Mouse (Mus musculus) R1 (cell line): ENCODE measurements around the gene Dvl3.

Source experiments
- DNase-seq: peaks from one replicate; pipeline ENCODE4 v3.0.0-alpha.2; 2018; ENCODE audit warnings: low read depth, low spot score

Gene Dvl3

DNA sequence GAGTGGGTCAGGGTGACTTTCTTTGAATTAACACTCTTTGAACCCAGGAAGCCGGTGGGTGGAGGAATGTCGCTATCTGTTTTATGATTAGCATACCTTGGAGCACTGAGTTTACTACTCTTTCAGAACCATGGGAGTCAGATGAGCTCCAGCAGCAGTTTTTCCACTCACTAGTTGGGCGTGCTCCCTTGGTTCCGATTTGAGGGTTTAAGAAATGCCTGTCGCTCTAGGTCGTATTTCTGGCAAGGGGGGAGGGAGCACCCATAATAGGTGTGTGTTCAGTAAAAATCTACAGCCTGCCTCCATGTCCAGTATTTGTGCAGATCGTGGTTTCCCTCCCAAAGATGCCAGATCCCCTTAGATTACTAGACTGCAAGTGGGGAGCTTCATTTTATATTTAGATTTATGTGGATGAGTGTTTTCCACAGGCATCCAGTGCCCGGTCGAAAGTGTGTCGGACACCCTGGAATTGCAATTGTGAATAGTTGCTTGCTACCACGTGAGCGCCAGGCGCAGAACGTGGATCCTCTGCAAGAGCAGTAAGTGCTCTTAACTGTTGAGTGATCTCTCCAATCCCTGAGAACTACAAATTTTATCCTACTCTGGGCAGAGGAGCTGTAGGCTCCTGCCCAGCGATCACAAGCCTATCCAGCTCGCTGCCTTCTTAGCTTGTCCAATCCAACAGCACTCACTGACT lies 18.7 kb upstream of the Dvl3 start:
- DNase-seq, result peak; percentile 69

DNA sequence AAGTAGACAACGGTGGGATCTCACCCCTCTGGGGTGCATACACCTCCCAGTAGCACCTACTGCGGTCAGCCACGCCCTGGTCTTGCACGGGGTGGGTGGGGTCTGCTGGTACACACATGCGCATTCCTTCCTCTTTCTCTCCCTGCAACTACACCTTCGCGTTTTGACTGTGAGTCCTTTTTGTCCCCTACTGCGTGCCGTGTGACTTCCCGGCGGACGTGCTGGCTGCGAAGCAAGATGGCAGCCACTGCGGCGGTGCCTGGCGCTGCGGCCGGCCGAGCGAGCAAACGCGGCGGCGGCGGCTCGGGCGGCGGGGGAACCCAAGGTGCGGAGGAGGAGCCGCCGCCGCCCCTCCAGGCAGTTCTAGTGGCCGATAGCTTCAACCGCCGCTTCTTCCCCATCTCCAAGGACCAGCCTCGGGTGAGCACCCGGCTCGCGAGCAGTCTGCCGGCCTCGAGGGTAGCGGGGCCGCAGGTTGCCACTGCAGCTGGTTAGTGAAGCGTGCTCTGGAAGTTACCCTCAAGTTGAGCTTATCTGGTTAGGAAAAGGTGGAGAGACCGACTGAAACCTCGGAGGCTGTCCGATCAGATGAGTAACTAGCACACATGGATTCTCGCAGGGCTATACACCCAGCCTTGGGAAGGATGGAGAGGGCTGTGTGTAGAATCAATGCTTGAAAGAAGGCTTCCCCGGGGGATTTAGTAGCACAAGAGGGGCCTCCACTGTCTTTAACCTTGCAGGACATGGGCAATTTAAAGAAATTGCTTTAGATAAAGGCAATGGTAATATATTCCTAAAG lies 17.9 kb upstream of the Dvl3 start, which contains the start of gene Eif2b5:
Eif2b5 (plus strand) TSS at position 141 of the 799 bp plus-strand sequence.
- DNase-seq, result peak; percentile 99

DNA sequence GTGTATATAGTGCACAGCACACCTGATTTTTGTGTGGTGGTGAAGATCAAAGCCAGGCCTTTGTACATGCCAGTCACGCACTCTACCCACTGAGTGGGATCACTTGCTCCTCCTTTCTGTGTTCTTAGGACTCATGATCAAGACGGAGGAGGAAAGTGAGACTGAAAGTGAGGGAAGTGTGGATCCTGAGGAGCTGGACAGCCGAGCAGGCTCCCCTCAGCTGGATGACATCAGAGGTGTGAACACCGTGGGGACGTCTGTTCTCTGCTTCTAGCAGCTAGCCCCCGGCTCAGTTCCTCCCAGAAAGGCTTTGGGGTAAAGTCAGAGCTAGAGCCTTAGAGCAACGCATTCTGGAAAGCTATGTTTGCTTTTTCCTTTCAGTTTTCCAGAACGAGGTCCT lies 10.8 kb upstream of the Dvl3 start:
- no peak for DNase-seq

DNA sequence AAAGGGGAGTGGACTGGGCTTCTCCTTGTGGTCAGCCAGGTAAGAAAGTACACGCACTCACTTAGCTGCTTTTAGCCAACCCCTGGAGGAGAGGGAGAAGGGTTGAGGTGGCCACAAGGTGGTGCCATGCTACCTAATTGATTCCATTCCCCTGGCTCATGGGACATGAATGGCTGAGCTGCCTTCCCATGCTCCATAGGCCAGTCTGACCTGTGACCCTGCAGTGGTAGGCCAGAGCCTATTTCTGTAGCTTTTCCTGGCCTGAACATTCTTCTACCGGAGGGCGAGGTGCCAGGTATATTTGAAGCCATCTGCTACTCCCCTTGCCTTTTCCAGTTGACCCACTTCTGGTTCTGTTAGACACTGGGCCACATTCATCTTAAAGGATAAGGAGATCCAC lies 7.4 kb upstream of the Dvl3 start:
- DNase-seq, result peak; percentile 74

DNA sequence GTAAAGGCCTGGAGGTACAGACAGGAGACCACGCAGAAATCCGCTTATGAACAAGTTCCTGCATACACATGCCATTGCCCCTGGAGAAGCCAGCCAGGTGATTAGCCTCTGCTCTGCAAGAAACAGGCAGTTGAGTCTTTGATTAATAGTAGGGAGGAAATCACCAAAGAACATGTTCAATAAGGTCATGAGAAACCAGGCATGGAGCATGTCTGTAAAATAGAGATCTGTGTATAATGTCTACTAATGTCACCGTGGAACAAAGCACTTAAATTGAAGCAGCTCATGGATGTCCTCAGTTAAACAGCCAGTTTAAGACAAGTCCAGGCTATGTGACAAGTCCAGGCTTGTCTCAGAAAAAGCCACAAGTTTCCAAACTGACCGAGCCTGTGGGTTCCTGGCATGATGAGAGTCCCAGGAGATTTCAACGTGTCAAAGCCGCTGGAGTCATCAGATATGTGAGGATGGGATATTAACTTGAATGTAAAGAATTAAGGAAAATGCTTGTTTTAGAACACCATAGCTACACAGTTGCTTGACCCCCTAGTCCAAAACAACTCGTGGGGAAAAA lies 5.4 kb upstream of the Dvl3 start:
- DNase-seq, result peak; percentile 28

DNA sequence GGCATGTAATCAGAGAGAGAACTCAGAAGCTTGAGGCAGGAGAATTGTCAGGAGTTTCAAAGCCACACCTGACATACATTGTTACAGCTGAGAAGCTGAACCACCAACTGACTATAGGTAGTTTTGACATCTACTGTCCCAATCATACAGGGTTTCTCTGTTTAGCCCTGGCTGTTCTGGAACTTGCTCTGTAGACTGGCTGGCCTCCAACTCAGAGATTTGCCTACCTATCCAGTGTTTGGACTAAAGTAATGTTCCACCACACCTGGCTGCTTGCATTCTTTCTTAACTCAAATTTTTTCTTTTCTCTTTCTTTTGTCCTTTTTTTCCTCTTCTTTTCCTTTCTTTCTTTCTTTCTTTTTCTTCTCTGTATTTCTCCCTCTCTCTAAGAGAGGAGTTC lies 750 bp upstream of the Dvl3 start:
- no peak for DNase-seq

DNA sequence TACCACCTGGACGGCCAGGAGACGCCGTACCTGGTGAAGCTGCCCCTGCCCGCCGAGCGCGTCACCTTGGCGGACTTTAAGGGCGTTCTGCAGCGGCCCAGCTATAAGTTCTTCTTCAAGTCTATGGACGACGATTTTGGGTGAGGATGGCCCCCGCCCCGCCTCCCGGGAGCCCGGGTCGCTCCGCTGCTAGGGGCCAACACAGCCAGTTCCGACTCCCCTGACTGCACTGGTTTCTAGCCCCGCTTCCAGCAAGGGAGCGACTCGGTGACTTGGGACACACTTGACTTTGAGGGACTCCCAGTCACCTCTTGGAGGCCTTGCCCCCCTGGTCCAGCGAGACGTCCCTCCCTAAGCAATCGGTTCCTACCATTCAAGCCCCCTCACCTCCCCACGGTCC lies 434 bp downstream of the Dvl3 start:
- DNase-seq, result peak; percentile 41

DNA sequence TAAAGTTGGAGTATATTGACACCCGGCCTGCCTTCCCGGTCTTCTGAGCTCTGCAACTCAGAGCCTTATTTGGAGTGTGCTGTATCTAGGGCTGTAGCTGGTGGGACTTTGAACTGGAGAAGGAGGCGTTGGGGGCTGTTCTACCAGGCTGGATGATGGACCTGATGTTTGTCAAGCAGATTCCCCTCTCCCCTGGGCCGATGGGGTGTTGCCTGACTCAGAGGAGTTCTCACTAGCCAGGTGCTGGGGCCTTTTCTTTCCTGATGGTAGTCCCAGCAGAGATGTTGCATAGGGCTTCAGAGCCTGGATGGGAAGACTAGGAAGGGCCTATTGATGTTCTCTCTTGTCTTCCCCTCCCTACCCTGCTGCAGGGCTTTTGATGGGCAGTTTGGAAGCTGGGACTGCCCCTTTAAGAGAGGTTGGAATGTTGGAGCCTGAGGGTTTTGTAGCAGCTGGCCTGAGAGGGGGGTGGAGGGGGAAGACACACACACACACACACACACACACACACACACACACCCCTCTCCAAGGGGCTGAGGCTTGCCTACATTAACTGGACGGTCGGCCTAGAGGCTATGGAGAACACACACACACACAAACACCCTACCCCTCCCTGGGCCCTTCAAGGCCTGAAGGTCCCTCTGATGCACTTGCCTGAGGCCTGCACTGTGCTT lies 1.1 kb downstream of the Dvl3 start:
- peak; percentile 29 for DNase-seq

DNA sequence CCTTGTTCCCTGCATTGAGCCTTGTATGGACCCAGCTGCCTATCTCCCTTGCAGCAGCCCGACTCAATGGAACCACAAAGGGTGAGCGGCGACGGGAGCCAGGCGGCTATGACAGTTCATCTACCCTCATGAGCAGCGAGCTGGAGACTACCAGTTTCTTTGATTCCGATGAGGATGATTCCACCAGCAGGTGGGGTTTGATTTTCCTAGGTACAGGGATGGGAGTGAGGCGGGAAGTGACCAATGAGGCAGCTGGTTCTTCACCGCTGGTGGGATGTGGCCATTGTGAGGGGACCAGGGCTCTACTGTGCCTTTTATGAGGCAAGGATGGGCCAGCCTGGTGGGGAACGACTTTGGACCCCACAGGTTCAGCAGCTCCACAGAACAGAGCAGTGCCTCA lies 7.1 kb downstream of the Dvl3 start:
- peak; percentile 67 for DNase-seq

DNA sequence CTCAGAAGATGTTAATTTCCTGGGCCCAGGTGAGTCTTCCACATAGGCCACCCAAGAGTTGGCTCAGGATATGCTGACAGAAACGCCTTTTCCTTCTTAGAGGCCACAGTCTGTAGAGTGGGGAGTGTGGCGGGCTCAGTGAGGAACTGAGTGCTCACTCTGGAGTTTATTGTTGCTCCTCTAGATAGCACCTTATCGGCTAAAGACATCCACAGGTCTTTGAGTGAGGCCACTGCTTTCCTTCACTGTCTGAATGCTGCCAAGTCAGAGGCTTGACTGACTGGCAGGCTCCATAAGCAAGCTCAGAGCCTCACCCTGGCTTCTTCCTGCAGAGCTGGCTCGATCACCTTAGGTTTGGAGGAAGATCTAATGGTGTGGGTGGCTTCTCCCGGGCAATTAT lies 12.0 kb downstream of the Dvl3 start:
- no peak for DNase-seq

DNA sequence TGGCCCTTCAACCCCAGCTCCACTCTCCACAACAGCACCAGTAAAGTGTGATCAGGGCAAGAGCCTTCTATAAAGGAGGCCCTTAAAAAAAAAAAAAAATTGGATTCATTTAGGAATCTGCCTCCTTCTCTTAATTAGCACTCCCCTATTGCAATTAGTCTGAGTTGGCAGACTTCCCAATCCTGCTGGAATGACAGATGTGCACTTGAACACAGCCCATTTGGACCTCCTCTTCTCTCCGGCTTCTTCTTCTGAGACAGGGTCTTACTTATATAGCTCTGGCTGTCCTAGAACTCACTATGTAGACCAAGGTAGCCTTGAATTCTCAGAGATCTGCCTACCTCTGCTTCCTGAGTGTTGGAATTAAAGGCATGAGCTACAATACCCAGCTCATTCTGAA lies 12.6 kb downstream of the Dvl3 start:
- DNase-seq, result no peak

DNA sequence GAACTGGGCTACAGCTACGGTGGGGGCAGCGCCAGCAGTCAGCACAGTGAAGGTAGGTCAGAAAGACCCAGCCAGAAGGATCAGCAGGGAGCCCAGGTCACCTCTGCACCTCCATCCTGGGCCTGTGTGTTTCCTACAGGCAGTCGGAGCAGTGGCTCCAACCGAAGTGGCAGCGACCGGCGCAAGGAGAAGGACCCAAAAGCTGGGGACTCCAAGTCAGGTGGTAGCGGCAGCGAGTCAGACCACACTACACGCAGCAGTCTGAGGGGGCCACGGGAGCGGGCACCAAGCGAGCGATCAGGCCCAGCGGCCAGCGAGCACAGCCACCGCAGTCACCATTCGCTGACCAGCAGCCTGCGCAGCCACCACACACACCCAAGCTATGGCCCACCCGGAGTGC lies 14.2 kb downstream of the Dvl3 start:
- no peak for DNase-seq

DNA sequence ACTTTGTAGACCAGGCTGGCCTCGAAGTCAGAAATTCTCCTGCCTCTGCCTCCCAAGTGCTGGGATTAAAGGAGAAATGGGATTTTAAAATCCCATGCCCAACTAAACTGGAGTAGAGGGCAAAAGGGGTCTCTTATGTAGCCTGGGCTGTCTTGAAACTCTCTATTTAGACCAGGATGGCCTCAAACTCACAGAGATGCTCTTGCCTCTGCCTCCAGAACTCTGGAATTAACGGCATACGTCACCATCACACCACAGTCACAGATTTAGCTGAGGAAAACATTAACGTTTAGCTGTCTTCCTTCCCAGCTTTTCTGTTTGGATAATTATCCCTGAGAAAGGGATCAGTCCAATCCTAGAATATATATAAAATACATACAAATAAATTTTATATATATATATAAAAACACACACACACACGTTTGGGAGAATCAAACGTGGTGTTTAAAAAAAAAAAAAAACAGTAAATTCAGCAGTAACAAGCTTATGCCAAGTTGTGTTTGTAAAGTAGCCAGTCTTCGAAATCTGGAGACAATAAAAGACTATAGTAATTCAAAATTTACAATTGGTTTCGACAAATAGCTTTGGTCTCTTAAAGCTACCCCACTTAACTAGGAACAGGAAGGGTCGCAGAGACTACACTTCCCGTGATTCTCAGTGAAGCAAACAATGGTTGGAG lies 18.0 kb downstream of the Dvl3 start:
- no peak for DNase-seq

DNA sequence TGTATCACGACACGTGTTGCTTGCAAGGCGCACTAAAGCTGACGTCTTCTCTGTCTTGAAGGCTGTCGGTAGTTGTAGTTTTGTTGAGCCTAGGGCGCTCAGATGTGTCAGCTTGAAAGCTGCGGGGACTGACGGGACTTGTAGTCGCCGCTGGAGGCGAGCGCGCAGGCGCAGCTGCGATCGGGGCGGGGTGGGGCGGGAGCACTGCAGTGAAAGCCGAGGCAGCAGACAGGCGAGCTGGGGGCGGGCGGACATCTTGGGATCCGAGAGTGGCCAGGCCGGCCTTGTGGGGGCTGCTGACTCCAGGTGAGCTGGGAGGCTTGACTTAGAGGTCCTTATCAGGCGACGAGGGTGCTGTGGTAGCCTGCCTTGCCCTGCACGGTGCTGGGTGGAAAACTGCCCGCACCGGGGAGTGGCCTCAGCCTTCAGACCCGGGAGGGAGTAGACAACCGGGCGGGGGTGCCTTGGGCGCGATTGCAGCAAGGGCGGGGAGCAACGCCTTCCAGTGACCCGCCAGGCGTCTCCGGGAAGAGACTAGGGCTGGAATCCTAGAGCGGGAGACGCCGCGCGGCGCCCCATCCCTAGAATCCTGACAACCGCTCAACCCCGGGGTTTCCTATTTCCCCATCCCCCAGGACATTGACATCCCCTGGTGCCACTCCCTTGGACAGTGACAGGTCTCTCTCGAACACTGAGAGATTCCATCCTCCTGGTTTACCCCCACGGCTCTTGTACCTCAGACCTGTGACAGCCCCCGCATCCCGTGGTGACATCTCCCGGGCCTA lies 18.7 kb downstream of the Dvl3 start, which contains the start of gene Ap2m1:
Ap2m1 (plus strand) TSS at position 183 of the 785 bp plus-strand sequence.
- DNase-seq, result peak; percentile 100

DNA sequence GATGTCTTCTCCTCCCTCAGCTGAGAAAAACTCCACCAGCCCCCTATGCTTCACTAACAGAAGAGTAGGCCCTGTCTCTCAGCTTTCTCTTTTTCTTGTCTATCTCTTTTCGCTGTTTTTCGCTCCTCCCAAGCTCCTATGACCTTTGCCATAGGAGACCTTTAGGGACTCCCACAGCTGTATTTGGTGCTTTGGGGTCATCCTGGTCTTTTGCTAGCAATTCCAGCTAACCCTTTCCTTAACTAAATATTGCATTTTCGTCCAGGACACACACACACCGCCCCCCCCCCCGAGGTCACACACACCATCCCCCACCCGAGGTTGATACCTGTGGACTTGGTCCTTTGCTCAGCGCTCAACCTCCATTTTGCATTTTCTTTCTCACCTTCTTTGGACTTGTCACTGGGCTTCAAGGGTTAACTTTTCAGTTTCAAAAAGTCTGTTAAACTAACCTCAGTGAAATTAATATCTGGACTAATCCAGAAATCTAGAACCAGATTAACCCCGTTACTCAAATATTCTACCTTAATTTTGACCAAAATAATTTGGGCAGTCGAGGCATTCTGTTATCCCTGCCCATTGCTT lies 19.4 kb downstream of the Dvl3 start:
- DNase-seq, result no peak

DNA sequence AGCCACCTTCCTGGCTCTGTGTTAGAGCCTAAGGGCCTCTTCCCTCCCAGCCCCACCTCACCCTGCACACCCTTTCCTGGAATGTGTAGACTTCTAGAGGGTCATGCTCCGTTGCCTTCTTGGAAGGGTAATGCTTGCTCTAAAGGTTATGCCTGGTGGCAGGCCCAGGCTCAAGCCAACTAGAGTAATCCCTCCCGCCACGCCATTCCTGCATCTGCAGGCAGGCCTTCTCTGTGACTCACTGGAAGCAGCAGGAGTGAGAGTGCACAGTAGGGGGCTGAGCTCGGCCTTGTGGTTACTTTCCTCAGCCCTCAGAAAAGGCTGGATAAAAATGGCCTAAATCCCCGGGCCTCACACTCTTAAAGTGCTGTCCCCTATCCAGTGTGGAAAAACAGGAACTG lies 20.3 kb downstream of the Dvl3 start:
- DNase-seq, result peak; percentile 93

DNA sequence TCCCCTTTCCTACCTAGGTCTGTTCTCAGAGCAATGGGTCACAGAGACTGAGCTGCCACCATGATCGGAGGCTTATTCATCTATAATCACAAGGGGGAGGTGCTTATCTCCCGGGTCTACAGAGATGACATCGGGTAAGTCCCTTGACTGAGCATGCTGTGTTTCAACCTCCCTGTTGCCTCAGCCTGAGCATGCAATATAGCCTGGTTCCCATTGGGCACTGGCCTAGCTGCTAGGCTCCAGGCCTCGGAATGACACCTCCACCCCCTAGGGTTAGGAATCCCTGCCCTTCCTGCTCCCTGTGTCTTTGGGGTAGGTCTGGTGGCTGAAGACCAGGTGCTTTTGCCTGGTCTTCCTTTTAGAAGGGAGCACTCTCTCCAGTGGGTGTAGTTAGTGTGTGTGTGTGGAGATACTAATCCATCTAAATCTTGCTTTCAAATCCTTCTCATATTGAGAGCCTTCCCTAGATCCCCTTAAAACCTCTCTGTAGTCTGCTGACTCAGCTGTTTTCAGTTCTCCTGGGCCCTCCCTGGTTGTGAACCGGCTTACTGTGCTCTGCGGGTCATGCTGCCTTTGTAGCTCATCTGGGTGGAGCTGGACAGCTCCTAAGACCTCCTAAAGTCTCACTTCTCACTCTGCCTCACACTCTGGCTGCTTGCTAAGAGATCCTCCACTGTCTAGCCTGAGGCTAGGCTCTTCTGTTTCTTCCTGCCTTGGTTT lies 21.0 kb downstream of the Dvl3 start:
- peak; percentile 84 for DNase-seq

DNA sequence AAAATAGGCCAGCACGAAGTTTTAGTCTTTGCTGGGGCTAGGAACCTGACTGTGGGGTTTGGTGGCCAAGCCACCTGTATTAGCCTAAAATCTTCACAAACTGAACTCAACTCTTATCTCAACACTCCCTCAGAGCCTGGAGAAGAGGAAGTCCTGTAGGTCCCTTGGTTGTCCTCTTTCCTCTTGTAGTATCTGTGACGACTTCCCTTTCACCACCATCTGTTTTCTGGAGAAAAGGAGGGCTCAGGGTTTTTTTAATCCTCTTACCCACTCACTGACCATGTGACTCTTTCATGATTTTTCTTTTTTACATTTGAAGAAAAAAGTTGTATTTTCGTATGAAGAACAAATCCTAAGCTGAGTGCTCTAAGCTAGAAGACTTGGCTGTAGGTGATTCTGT lies 22.9 kb downstream of the Dvl3 start:
- no peak for DNase-seq

DNA sequence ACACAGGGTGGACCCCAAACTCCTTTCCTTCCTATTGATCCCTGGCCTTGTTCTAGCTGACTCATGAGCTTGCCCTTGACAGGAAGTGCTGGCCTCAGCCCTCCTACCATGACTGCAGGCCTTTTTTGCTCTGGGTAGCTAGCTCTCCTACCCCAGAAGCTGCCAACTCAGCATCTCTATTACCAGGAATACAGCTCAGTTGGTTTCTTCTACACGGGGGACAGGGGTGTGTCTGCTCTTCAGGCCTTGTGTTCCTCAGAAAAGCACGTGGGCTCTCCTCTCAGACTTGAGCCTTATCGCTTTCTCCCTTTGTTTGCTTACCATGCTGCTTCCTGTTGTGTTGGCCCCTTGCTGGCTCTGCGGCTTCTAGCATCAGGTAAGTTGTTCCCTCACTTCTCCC lies 23.7 kb downstream of the Dvl3 start:
- DNase-seq, result peak; percentile 82

DNA sequence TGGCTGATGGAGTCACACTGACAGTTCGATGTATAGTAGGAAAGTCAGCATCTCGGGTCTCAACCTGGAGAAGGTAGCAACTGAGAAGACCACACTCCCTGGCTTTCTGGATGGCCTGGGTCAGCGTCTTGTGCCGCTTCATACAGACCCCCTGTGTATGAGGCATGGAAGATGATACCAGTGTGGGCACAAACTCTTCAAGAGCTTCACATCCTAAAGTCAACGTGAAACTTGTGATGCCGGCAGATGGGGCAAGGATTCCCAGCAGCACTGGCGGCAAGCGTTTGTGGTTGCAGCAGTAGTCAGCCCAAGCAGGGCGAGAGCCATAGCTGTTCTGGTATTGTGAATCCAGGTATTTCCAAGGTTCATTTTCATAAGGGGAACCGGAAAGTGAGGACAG lies 28.9 kb downstream of the Dvl3 start:
- DNase-seq, result no peak
